Mouse (Mus musculus) cerebellum, postnatal 36 days (tissue): ENCODE data around the gene Aqp2.
A peak's percentile ranks its signal among the peaks of the same experiment; 100 is the strongest.

Experiments
- DNase-seq, 2 experiments: peaks; one replicate each; pipeline ENCODE4 v3.0.0; 2021 to 2022; ENCODE audit warnings: mixed read lengths in 2 of 2

The Aqp2 gene

GRCm38 (mm10) chr15:99578802-99579485, at the start of gene Aqp2:
Gene Aqp2, plus strand, starts transcription at chr15:99579055.
- DNase-seq, result peak in 1 of 2 experiments; percentile 25

- peak in 1 of 2 experiments; percentile 51 for DNase-seq
Measured at GRCm38 (mm10) chr15:99531146-99531545, 47.7 kb upstream of the Aqp2 start.

DNA sequence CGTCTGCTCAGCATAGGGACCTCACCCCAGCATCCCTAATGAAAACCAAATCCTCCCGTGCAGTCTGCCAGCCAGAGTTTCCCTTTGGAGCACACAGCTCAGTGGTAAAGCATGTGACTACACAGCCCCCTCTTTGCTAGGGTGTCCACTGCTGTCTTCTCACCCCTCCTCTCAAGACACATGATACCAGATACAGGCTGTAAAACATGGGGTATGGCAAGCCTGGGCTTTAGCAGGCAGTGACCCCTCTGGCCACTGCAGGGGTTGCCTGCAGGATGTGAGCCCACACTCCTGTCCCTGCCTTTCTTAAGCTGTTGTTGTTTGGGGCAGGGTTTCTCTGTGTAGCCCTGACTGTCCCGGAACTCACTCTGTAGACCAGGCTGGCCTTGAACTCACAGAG, 46.8 kb upstream of the Aqp2 start:
- no peak for DNase-seq

DNA sequence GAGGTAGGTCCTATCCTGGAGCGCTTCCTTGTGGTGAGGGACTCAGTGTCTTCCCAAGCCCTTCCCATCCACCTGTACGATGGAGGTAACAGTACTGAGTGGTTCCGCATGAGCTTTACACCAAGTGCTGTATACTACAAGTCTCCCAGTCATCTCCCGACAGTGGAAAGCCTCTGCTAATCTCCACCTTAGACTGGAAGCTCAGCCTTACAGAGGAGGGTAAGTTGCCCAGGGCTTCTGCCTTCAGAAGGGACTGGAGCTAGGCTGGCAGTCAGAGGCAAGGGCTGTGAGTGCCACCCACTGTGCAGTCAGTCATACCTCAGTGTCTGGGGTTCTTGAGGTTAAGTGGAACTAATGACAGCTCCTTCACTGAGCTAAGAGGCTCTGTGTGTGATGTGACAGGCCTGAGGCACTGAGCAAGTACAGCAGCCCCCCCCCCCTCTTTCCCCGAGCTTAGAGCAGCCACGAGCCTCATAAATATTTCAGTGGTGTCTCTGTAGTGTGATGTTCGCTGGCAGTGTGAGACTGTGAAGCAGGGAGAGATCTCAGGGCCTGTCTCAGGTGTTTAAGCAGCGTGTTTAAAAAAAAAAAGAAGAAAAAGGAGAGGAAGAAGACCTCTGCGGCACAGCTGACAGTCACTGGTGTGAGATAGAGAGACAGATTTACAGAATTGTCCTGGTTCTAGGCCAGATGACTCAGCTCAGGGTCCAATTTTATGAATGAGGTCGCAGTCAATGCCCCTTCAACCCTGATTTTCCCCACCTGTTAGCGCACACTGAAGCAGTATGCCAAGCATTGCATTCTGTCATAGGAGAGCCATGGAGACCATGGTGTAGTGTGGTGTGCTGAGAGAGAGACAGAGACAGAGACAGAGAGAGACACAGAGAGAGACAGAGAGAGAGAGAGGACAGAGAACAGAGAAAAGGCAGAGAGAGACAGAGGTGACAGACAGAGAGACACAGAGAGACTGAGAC, 41.7 kb upstream of the Aqp2 start:
- DNase-seq, result no peak

DNA sequence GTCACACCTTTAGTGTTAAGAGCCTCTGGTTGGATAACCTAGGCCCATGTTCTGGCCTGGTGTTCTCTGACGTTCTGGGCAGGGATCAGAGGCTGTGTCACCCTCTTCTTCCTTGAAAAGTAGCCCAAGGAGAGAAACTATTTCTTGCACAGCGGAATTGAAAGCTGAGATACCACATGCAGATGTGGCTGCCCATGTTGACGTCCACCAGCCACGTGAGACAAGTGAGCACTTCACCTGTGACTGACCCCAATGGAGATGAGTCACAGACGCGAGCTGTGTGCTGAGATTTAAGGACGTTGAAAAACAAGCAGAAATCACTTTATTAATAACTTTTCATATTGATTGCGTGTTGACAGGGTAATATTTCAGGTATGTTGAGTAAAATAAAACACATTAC, 39.0 kb upstream of the Aqp2 start:
- DNase-seq, result no peak

GRCm38 (mm10) chr15:99544047-99544446, 34.8 kb upstream of the Aqp2 start:
- DNase-seq, result no peak

DNA sequence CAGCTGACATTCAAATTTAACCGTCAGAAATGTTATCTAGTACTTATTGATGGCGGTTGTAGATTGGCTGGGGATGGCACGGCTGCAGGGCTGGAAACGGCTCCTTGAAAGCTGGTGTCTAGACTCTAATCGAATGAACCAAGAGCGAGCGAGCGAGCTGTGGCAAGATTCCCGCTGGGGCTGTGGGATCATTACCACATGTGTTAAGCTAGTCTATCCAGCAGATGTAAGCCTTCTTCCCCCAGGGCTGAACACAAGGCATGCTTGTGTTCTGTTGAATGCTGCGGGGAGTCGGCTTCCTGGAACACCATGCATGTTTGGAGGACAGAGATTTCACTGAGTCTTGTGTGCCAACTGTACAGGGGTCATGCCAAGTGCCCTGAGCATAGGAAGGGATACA, 32.3 kb upstream of the Aqp2 start:
- no peak for DNase-seq

DNA sequence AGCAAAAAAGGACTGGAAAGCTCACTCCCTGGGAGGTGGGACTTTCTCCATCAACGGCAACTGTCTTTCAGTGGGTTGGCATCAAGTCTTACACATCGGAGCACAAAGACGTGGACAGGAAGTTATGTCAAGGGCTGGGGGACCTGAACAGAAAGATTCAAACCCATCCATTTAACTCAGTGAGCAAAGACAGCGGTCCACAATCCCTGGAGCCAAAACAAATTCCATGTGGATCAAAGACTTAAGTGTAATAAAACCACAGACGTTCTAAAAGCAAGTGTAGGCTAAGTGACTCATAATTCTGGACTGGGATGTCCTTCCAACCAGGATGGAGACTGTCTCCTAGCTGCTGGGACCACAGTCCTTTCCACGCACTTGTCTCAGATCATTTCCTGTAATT, 31.1 kb upstream of the Aqp2 start:
- DNase-seq, result no peak

DNA sequence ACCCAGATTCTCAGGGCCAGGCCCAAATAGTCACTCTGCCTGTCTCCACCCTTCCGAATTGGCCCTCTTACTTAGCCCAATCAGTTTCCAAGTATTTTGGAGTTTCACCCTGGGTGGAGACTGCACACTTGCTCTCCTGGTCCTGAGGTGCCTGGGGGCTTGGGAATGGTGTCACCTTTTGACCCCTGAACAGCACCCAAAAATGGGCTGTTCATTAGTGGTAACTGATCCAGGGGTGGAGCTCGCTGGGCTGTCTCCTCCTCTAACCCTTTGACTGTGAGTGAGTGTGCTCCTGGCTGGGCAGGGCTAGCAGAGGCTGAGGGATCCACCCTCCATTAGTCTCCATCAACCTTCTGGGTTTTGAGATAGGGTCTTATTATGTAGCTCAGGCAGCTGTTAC, 29.0 kb upstream of the Aqp2 start:
- no peak for DNase-seq

DNA sequence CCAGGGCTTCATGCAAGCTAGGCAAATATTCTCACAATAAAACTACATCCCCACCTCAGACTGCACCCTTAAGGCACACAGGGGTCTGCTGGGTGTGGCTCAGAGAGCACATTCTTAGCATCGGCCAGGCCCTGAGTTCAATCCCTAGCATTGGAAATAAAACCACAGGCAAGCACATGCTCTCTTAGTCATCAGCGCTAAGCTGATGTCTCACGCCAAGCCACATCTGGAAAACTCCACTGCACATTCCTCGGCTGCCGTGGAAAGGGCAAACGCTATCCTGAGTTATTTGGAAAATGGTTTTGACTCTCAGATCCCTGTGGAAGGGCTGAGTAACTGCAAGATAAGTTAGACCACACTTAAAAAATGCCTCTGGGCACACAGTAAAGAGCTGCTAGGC, 25.1 kb upstream of the Aqp2 start:
- no peak for DNase-seq

DNA sequence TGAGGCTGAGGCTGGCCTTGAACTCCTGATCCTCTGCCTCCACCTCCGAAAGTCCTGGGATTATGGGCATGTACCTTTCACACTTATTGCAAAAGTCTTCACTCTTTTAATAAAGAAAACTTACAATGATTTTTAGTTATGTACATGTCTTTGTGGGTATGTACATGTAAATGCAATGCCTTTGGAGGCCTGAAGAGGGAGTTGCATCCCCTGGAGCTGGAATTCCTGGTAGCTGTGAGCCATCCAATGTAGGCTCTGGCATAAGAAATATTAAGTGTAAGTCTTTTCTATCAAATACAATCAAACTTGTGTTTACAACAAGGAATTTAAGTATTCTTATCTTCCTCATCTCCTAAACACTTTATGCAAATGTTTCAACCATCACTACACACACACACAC, 19.9 kb upstream of the Aqp2 start:
- no peak for DNase-seq

DNA sequence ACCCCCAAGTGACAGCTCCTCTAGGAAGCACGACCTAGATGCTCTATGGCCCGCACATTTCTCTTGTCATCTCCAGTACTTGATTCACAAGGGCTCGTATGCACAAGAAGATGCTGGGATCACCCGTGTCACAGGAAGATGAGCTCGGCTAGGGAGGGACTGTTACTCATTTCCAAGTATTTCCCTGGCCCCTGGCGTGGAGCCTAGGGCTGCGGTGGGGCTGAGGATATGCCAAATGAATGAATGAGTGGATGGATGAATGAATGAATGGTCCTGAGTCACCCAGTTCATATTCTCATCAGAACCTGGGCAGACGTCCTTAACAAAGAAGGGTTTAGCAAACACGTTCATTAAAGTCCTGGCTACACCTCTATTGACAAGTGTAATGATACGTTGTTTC, 18.6 kb upstream of the Aqp2 start:
- no peak for DNase-seq

DNA sequence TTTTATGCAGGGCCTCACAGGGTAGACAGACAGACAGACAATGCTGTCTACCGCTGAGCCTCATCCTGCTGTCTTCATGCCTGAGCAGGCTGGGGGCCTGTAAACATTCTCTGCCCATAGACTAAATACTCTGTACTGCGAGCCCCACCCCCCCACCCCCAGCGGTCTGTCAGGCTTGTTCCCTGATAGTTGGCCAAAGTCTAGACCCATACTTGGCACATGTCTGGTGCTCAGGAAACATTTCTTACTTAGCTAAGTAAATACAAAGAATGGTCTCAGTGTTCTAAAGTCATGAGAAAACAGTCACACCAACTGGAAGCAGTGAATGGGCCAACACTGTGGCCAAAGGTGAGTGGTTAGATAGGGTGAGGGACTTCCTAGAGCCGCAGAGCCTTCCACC, 11.5 kb upstream of the Aqp2 start:
- DNase-seq, result no peak

DNA sequence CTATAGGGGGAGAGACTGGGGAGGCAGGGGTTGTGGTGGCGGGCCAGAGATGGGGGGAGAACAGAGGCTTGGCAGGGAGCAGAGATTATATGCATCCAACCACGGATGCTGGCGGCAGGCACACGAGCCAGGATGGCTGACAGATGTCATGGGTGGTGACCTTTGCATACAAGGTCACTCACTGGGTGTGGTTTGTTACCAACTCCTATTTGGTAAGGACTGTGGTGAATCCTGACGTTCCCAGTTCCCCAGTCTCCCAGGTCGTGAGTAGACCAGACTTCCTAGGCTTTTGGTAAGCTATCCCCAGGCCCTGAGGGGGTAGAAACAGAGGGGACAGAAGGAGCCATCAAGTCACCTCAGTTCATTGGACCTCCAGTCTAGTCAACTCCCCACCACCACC, 10.2 kb upstream of the Aqp2 start:
- no peak for DNase-seq

- no peak for DNase-seq
Measured at GRCm38 (mm10) chr15:99569123-99569522, 9.7 kb upstream of the Aqp2 start.

DNA sequence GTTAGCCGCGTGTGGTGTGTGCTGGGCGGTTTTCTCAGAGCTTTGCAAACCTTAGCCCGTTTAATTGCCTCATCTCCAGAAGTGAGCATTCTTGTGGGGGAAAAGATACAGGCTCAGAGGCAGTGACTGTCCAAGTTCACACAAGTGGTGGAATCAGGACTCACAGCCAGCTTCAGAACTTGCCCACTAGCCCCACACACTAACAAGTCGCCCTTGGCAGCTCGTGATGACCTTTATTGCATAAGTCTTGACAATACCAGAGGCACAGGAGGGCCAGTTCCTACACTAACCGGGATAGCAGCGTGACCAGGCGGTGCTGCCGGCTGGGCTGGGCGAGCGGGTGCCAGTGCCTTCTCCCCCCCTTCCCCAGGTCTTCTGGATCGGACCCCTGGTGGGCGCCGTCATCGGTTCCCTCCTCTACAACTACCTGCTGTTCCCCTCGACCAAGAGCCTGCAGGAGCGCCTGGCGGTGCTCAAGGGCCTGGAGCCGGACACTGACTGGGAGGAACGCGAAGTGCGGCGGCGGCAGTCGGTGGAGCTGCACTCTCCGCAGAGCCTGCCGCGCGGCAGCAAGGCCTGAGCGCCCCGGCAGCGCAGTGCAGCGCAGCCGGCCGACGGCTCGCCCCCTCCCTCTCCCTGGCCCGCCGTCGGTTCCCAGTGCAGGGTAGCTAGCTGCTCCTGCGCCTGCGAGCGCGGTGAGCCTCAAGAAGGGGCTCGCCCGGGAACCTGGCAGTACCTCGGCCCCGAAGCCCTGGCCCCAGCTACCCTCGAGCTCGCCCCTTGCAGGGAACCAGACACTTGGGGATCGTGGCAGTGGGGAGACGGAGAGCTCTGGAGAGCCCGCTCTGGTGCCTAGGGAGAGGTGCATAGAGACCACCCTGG, 4.8 kb downstream of the Aqp2 start:
- DNase-seq, result peak; percentile 21 to 50

GRCm38 (mm10) chr15:99584407-99585202, 5.8 kb downstream of the Aqp2 start:
- no peak for DNase-seq

DNA sequence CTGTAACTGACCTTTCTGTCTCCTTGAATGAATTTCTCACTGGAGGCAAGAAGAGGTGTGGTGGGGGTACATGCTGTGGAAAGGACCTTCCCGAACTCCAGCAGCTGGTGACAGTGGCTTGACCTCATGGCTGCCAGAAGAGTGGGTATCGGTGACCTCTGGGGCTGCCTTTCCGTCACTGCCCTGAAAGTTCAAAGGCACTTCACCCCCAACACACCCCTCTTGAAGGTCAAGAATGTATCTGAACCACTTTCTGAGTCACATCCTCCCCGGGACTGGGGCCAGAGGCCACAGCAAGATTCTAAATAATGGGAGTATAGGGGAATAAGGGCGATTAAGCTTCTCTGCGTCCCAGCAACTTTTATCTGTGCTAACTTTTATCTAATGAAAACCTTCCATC, 6.9 kb downstream of the Aqp2 start:
- DNase-seq, result no peak

- DNase-seq, result no peak
Measured at GRCm38 (mm10) chr15:99586525-99586924, 7.7 kb downstream of the Aqp2 start.

GRCm38 (mm10) chr15:99589237-99589636, 10.4 kb downstream of the Aqp2 start:
- DNase-seq, result no peak

- DNase-seq, result no peak
Measured at GRCm38 (mm10) chr15:99589704-99590103, 10.8 kb downstream of the Aqp2 start.

GRCm38 (mm10) chr15:99590429-99591084, 11.7 kb downstream of the Aqp2 start, which contains the start of gene Aqp5:
Gene Aqp5, plus strand, starts transcription at chr15:99590782.
- DNase-seq, result no peak
